Mouse (Mus musculus) midbrain, postnatal 0 days (tissue): Measurements from ENCODE around the gene Ssrp1. TPM values are rescaled to one million over a fixed set of nuclear protein-coding genes. Genes with fewer than 3 reads are reported as not detected.

Experiments used
- ATAC-seq: fragments of 200-750 bp; cut with Nextera tagmentation; 2 replicates; pipeline ENCODE4 v1.8.0; 2017; ENCODE audit warnings: moderate number of reproducible peaks, mild to moderate bottlenecking, moderate TSS enrichment, moderate library complexity; ENCODE audit not compliant: low FRiP score
- DNase-seq: peaks from one replicate; pipeline ENCODE4 v3.0.0-alpha.2; 2015; ENCODE audit warnings: low spot score
- H3K27ac ChIP-seq: fragments of 300-500 bp; sonication (generic); 2 replicates; pipeline ENCODE4 v1.5.1; 2014; ENCODE audit warnings: low read depth, mild to moderate bottlenecking, low read length, mixed read lengths
- H3K27me3 ChIP-seq: fragments of 300-500 bp; sonication (generic); 2 replicates; pipeline ENCODE4 v1.6.1; 2014; ENCODE audit warnings: low read length, control low read depth, mixed read lengths; ENCODE audit not compliant: insufficient read depth
- H3K36me3 ChIP-seq: fragments of 300-500 bp; sonication (generic); 2 replicates; pipeline ENCODE4 v1.6.1; 2014; ENCODE audit warnings: low read length, control low read depth, mixed read lengths; ENCODE audit not compliant: insufficient read depth
- H3K4me1 ChIP-seq: fragments of 300-500 bp; sonication (generic); 2 replicates; pipeline ENCODE4 v1.6.1; 2014; ENCODE audit warnings: mild to moderate bottlenecking, control low read depth, antibody characterized with exemption, low read length, mixed read lengths; ENCODE audit not compliant: insufficient read depth
- H3K4me2 ChIP-seq: fragments of 300-500 bp; sonication (generic); 2 replicates; pipeline ENCODE4 v1.6.1; 2014; ENCODE audit warnings: low read depth, mild to moderate bottlenecking, low read length, mixed read lengths; ENCODE audit not compliant: poor library complexity, severe bottlenecking
- H3K4me3 ChIP-seq: fragments of 300-500 bp; sonication (generic); 2 replicates; pipeline ENCODE4 v1.5.1; 2014; ENCODE audit warnings: low read depth, mild to moderate bottlenecking, low read length, moderate library complexity
- H3K9ac ChIP-seq: fragments of 300-500 bp; sonication (generic); replicated peaks from 2 replicates; pipeline ENCODE4 v1.6.1; 2014; ENCODE audit warnings: mild to moderate bottlenecking, low read length, moderate library complexity, mixed read lengths; ENCODE audit not compliant: poor library complexity, severe bottlenecking
- H3K9me3 ChIP-seq: fragments of 300-500 bp; sonication (generic); 2 replicates; pipeline ENCODE4 v1.6.1; 2016; ENCODE audit warnings: low read length, control low read depth
- CTCF ChIP-seq: IDR thresholded peaks from 2 replicates; pipeline ENCODE4 v1.5.1; 2016; ENCODE audit warnings: antibody characterized with exemption, mild to moderate bottlenecking
- WGBS: fragments of 180-500 bp; shearing (Covaris S2); extraction: QIAGEN DNeasy Blood & Tissue Kit; methylation state at CpG from one replicate; pipeline ENCODE4 v1.1.7; 2014; 5-methylcytosine and 5-hydroxymethylcytosine counted together
- polyA plus RNA-seq: library from polyadenylated mRNA; unstranded; fragments of >200 nt; fragmentation: Nextera tagmentation; extraction: Ambion mirVana; gene quantifications from 2 replicates; pipeline ENCODE4 v1.2.1, GENCODE M21; 2015
- total RNA-seq: library from RNA; depleted of rRNA; stranded (reverse); fragments of >200 nt; gene quantifications from 2 replicates; pipeline ENCODE4 v1.2.3, GENCODE M21; 2014

The Ssrp1 gene
- total and polyA plus RNA-seq, 2 experiments from 2014 or later: 123 to 153 TPM

- no peak overlapping the region for H3K4me3 ChIP-seq
- H3K27ac ChIP-seq: no peak overlapping the region
- TF ChIP-seq CTCF: no peak
- no peak overlapping the region for H3K9ac ChIP-seq
- H3K36me3 ChIP-seq: peaks cover 66% of the 10 kb centered on the region
- 96% methylated on average over 7 of the region's 7 CpGs for WGBS
- H3K4me2 ChIP-seq: no peak overlapping the region
- no peaks in the 10 kb centered on the region for H3K9me3 ChIP-seq
- no peak for ATAC-seq
- no peak for DNase-seq
- H3K4me1 ChIP-seq: no peaks in the 10 kb centered on the region
- no peaks in the 10 kb centered on the region for H3K27me3 ChIP-seq
These were observed 6.6 kb downstream of the Ssrp1 start for GRCm38 (mm10) chr2:85043623-85044022.

GRCm38 (mm10) chr2:85046222-85046621 is 9.2 kb downstream of the Ssrp1 start:
- no peak for DNase-seq
- Histone ChIP-seq H3K4me2 (no peak overlapping the region), H3K4me1 (peaks cover 11% of the 10 kb centered on the region; the same call in 1 of the 2 replicates), H3K9ac (no peak overlapping the region), H3K27me3 (no peaks in the 10 kb centered on the region), H3K9me3 (no peaks in the 10 kb centered on the region), H3K27ac (no peak overlapping the region), H3K36me3 (peaks cover 50% of the 10 kb centered on the region), H3K4me3 (no peak overlapping the region)
- no peak for TF ChIP-seq CTCF
- ATAC-seq: no peak
- WGBS: 83% methylated on average over 8 of the region's 8 CpGs

GRCm38 (mm10) chr2:85047081-85047480 is 10.0 kb downstream of the Ssrp1 start:
- peaks cover 49% of the 10 kb centered on the region for H3K36me3 ChIP-seq
- WGBS: 50% methylated on average over 10 of the region's 10 CpGs
- no peak for TF ChIP-seq CTCF
- H3K4me1 ChIP-seq: peaks cover 11% of the 10 kb centered on the region; the same call in 1 of the 2 replicates
- H3K27ac ChIP-seq: peak overlapping the region; percentile 86
- H3K27me3 ChIP-seq: no peaks in the 10 kb centered on the region
- DNase-seq: no peak
- H3K4me3 ChIP-seq: peak overlapping the region; percentile 72
- ATAC-seq: no peak
- no peaks in the 10 kb centered on the region for H3K9me3 ChIP-seq
- H3K9ac ChIP-seq: peak overlapping the region; percentile 79
- peak overlapping the region; percentile 72 for H3K4me2 ChIP-seq

- peaks cover 11% of the 10 kb centered on the region; the same call in 1 of the 2 replicates for H3K4me1 ChIP-seq
- H3K36me3 ChIP-seq: peaks cover 48% of the 10 kb centered on the region
- TF ChIP-seq CTCF: no peak
- H3K4me3 ChIP-seq: peak within 1 kb of the TSS; percentile 72
- no peaks in the 10 kb centered on the region for H3K9me3 ChIP-seq
- under 1% methylated on average over 41 of the region's 42 CpGs for WGBS
- peak within 1 kb of the TSS; percentile 79 for H3K9ac ChIP-seq
- ATAC-seq (peak; percentile 88), DNase-seq (peak; percentile 94)
- H3K27me3 ChIP-seq: no peaks in the 10 kb centered on the region
- H3K27ac ChIP-seq: peak within 1 kb of the TSS; percentile 86
- peak within 1 kb of the TSS; percentile 72 for H3K4me2 ChIP-seq
These were observed 10.6 kb downstream of the Ssrp1 start, which contains the start of gene Tnks1bp1 for GRCm38 (mm10) chr2:85047596-85048167. Tnks1bp1 (plus strand) TSS chr2:85048022.

- Histone ChIP-seq H3K4me1 (peaks cover 11% of the 10 kb centered on the region; the same call in 1 of the 2 replicates), H3K4me2 (peak overlapping the region; percentile 72), H3K9me3 (no peaks in the 10 kb centered on the region), H3K27ac (peak overlapping the region; percentile 86), H3K36me3 (peaks cover 46% of the 10 kb centered on the region), H3K27me3 (no peaks in the 10 kb centered on the region), H3K4me3 (peak overlapping the region; percentile 72), H3K9ac (peak overlapping the region; percentile 79)
- WGBS: under 1% methylated on average over 34 of the region's 44 CpGs
- TF ChIP-seq CTCF: no peak
- DNase-seq (peak; percentile 77), ATAC-seq (peak; percentile 76)
These were observed 11.2 kb downstream of the Ssrp1 start for GRCm38 (mm10) chr2:85048168-85048751.

- H3K27ac ChIP-seq: peak overlapping the region; percentile 27; the same call in 1 of the 2 replicates
- peak overlapping the region; percentile 72 for H3K4me2 ChIP-seq
- H3K9me3 ChIP-seq: no peaks in the 10 kb centered on the region
- DNase-seq: peak; percentile 18
- no peak for ATAC-seq
- H3K9ac ChIP-seq: no peak overlapping the region
- H3K4me3 ChIP-seq: peak overlapping the region; percentile 72
- WGBS: 68% methylated on average over 4 of the region's 4 CpGs
- no peaks in the 10 kb centered on the region for H3K27me3 ChIP-seq
- H3K36me3 ChIP-seq: peaks cover 44% of the 10 kb centered on the region
- H3K4me1 ChIP-seq: peaks cover 11% of the 10 kb centered on the region; the same call in 1 of the 2 replicates
- TF ChIP-seq CTCF: no peak
These were observed 12.2 kb downstream of the Ssrp1 start for GRCm38 (mm10) chr2:85049277-85049676.
